ENCODE assay signal across 23 mouse cellular contexts in the genomic region with DNA sequence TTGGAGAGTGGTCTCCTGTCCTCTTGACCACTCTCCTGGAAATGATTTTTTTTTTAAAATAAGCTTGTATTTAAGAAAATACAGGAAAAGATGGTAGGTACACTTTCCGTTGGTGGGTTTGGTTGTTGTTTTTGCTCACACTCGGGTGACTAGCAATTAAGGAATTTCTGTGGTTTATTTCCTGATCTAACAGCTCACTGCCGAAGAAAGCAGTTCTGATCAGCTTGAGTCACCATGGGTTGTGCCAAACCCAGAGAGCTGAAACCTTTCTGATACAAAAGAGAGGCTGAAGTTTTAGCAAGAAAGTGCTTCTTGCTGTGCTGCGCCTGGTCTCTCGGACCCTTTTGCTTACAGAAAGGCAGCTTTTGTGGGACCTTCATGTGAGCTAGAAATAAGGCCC.
DNase-seq lines count a peak whose midpoint lies in the region; ATAC-seq and TF ChIP-seq lines count a peak whose summit lies in the region.
"Had no signal": no experiment of that assay in that cellular context is flagged by ENCODE, and none has a peak within 500 bp of the region (broad histone marks: within the 10 kb centered on the region; RNA-seq: fewer than 3 reads in every experiment).

No protein-coding gene starts in this region.

- DNase-seq in 3134 (ENCODE audit: extremely low read depth, insufficient read length, low spot score) (peak; percentile 75), 3T3-L1 (ENCODE audit: low read depth, low spot score) (peak; percentile 85), Patski (ENCODE audit: low read depth, low spot score) (peak; percentile 63)
- DNase-seq in kidney, postnatal 36 days = no peak
- no peak for DNase-seq in gastrocnemius, adult 18-20 months (ENCODE audit: low spot score)
- no peak for DNase-seq in lung, postnatal 25 days (ENCODE audit: low spot score)
- DNase-seq: adrenal gland, adult 2 months; adrenal gland, postnatal 14 days; B cell, adult 2 months; cerebellum, adult 11 months; cerebellum, adult 2 months; cerebellum, adult 9-11 months; cerebellum, postnatal 25 days; gastrocnemius, postnatal 10 days; gastrocnemius, postnatal 36 days; heart, adult 11 months had no signal

- POLR2A ChIA-PET in Patski (lab: Charles Lee) = no interaction called here

- in situ Hi-C loops in Patski (cut with MboI; ENCODE audit: low pct_unique_long_range_greater_than_20kb) = no loop called here

- CTCF ChIA-PET in Patski (lab: Charles Lee) = interaction anchor here (0.7 to 1.5 kb wide), 2 partner anchors 28 to 48 kb away, joined by 3 read pairs; no protein-coding TSS in a partner anchor

- ATAC-seq in Patski = peak; percentile 86
- ATAC-seq: forebrain, embryonic 15.5 days had no signal

- TF ChIP-seq CTCF in Patski (IDR thresholded peaks at IDR 0.05) = no peak

- no peaks in the 10 kb centered on the region for H3K27me3 ChIP-seq in Patski
- H3K27me3 ChIP-seq: CH12.LX; embryonic facial prominence, embryonic 12.5 days; embryonic facial prominence, embryonic 15.5 days; forebrain, embryonic 12.5 days; forebrain, embryonic 15.5 days; hindbrain, embryonic 12.5 days; hindbrain, embryonic 15.5 days had no signal

Comparison
In these comparisons a context has a peak if more than half of its experiments do, and no peak if none do; other contexts are left out.
1. DNase-seq: peak in 3134 (single experiment), 3T3-L1 (single experiment) and Patski (single experiment); none in kidney, postnatal 36 days (0 of 2), gastrocnemius, adult 18-20 months (single experiment) and lung, postnatal 25 days (single experiment).